Mouse (Mus musculus): ENCODE measurements at regions not wholly inside any gene's neighbourhood (a gene's known extent, or its start where the extent isn't known, plus 50 kb on each side); places are given as distances from the start of the nearest gene placed in this dataset.

- TF ChIP-seq CTCF (IDR thresholded peaks at IDR 0.05; ENCODE audit: borderline replicate concordance, extremely low read depth, insufficient read depth, insufficient read length) (no peak), POLR2A (IDR thresholded peaks at IDR 0.05; ENCODE audit: borderline replicate concordance, extremely low read depth, insufficient read depth, insufficient read length, poor library complexity, severe bottlenecking) (no peak)
Observed at GRCm38 (mm10) chr17:9905501-9906462, 236.3 kb upstream of the Pabpc6 start.
